Mouse (Mus musculus): Measurements from ENCODE around the gene 6430531B16Rik.

6430531B16Rik gene

DNA sequence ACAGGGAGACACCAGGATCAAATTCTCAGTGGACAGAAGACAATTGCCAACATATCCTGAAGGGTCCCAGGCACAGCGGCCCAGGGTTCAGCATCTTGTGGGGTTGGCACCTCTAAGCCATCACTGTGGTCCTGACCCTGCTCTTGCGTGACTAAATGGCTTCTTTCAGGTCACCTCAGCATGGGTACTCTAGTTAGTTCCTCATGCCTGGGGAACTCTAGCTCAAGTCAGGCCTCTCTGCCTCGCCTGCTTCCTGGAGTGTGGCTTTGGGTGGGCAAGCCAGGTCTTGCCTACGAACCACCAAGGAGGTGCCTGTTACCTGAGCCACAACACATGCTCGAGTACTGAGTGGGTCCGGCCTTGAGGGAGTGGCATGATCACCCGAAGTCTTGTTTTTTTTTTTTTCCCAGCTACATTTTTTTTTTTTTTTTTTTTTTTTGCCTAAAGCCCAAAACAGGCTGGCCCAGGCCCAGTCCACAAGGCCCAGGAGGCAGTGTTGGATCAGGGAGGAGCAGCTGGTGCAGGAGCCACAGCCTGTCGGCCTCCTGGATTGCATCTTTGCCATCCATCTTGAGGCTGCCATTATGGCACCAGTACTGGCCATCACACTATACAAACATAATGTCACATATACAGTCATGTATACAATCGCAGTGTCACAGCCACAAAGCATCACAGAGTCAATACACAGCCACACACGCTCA is 8.2 kb downstream of the 6430531B16Rik start:
- WGBS: 91% methylated on average over 10 of the region's 10 CpGs

DNA sequence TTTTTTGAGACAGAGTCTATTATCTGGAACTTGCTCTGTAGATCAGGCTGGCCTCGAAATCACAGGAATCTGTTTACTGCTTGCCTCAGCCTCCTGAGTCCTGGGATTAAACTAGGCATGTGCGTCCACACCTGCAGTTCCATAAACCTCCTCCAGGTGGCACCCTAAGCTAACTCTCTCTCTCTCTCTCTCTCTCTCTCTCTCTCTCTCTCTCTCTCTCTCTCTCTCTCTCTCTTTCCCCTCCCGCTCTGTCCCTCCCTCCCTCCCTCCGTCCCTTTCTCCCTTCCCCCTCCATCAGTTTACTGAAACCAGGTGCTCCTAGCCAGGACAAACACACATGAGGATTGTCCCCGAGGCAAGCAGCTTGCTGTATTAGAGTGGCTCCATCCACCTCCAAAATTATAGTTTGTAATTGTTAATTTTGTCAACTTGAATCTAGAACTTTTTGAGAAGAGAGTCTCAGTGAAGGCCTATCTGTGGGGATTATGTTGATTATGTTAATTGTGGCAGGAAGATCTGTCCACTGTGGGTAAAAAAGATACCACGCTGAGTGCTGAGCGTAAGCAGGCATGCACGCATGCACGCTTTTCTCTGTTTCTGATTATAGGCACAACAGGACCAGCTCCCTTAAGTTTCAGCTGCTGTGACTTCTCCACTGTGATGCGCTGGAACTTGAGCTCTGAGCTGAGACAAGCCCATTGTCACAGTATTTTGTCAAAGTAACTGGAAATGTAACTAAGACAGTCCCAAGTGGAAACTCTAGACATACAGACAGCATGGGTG is 9.0 kb downstream of the 6430531B16Rik start:
- 41% methylated on average over 10 of the region's 10 CpGs for WGBS

DNA sequence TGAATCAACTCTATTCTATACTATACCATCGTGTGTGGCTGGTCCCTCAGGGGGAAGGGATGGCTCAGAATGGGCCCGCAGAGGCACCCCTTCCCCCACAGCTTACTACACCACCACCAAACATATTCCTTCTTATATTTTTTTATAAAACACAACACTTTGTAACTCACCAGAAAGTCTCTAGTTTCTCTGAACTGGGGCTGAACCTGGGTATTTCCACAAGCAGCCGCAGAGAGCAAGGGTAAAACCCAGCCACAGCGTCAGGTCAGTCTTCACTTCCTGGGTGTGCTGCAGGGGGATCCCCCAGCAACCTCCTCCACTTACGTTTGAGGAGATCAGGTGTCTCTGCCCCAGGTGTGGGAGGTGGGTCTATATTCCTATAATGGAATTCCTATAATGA is 10.1 kb downstream of the 6430531B16Rik start:
- 59% methylated on average over 5 of the region's 5 CpGs for WGBS

DNA sequence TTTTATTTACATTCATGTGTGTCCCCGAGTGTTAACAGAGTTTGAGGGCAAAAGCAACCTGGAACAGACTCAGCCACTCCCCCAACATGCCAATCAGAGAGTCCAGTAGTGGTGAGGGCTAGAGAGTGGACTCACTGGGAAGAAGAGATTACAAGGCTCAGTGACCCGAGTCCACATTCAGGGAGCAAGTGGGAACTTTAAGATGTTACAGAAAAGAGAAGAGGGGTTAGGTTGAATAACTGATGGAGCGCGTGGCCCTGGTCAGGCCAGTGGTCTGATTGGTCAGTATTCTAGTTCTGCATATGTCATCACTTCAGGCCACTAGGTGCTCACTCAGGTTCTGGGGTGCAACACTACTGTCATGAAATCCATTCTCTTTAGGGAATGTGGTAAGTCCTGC is 11.4 kb downstream of the 6430531B16Rik start:
- 41% methylated on average over 4 of the region's 4 CpGs for WGBS

DNA sequence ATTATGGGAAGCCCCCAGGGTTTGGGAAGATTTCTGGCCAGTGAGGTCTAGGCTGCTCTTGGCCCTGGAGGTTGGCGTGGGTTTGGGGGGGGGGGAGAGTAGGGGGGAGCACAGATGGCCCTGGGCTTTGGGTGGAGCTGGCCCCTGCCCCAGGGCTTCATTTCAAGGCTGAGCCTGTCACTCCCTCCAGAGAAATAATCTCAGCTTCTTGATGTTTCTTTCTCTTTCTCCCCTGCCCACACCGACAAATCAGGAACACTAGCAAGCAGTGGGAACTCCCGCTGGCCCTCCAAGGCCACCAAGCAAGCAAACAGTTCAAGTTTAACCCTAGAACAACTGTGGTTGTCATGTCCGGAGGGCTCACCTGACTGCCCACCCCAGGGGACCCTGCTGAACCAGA is 14.7 kb downstream of the 6430531B16Rik start:
- 58% methylated on average over 4 of the region's 4 CpGs for WGBS

DNA sequence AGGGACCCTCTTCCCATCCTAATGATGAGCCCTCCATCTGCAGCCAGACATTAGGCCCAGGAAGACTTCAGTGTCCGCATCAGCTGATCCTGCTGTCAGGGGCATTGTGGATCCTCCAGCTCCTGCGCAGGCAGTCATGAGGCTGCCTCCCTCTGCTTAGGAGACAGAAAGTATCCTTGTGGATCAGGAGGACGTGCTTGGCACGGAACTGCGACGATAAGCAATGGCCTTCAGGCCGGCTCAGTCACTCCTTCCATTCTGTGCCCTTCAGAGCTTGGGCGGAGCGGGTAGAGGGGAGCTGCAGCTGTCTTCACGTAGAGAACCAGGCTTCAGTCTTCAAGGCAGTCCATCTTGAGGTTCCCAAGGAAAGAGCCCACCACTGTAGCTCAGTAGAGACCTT is 17.4 kb downstream of the 6430531B16Rik start:
- 93% methylated on average over 10 of the region's 10 CpGs for WGBS

DNA sequence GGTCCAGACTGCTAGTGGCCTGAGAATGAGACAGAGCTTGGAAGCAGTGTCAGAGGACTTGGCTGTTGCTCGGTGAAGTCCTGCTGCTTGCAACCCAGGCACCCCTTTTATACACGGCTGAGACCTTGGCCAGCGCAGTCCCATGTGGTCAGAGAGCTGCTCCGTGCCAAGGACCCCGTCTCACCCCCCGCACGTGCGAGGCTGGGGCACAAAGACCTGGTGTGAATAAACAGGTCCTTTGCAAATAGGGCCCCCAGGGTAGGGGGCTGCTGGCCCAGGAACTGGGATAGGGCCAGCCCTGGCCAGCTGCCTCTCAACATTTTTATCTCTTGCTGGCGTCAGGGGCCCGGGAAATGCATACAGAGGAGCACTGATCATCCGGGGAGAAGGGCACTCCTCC is 20.6 kb downstream of the 6430531B16Rik start:
- WGBS: 58% methylated on average over 11 of the region's 11 CpGs

DNA sequence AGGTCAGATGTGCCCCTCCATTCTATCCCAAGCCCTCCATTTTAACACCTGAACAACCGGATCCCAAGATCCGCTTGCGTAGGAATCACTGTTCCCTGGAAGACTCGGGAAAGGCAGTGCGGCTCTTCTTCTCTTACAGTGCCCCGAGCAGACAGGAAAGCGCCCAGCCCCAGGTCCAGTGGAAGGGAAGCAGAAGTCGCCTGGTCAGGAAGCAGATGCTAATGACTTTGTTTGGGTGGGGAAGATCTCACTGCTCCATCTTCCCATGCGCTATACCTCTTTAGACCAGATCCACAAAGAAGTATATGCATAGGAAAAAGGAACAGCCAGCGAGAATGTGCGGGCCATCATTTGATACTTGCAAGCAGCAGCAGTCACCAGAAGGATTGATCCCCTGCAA is 21.1 kb downstream of the 6430531B16Rik start:
- 80% methylated on average over 11 of the region's 11 CpGs for WGBS

DNA sequence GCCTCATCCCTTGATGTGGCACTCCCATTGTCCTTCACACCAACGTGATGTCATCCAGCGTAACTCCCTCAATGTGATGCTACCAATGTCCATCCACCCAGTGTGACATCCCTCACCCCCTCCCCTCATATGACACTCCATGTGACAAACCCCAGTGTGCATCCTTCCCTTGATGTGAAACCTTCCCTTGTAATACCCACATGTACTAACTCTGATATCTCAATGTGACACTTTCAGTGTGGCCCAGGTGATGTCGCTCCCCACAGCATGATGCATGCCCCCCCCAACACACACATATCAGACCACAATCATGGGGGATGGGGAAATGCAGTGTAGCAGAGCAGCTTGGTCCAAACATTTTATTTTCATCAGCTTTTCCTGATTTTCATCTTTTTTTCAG is 21.9 kb downstream of the 6430531B16Rik start:
- 85% methylated on average over 3 of the region's 3 CpGs for WGBS

DNA sequence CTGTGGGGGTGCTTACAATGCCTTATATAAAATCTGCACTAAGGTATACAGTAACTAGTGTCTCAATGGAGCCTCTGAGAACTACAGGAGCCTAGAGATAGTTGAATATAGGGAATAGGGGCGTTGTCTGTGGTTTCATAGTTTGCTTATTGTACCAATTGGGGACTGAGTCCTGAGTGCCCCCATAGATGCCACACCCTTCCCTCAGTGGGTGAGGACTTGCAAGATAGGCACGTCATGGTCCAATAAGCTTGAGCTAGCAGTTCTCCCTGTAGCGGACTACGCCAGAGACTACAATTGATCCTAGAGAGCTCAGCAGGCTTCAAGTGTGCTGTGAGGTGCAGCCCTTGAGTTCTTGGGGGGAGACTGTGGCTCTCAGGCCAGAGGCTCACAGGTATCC is 23.1 kb downstream of the 6430531B16Rik start:
- WGBS: 95% methylated on average over 4 of the region's 4 CpGs

DNA sequence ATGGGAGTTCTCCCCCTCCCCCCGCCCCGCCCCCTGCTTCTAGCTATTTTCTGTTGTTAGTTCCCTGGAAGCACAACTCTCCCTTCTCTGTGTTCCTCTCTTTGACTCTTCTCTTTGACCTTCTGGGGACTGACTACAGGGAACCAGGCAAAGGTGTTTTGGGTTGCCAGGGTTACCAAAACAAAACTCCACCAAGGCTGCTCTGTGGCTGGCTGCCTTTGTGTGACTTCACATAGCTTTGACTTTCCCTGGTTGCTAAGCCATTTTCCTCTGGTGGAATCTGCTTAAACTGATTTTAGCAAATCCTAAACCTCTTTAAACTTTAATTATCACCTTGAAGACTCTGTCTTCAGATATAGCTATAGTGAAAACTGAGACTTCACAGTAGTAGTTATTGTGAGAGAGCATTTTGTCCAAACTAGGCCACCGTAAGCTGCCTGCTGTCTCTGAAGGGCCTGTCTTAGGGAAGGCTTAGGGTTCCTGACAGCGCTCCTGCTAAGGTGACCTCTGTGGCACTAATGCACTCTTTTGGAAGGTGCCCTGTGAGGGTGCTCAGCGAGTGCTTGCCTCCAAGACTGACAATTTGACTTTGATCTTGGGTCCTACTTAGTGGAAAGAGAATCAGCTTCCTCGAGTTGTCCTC is 26.4 kb downstream of the 6430531B16Rik start:
- 89% methylated on average over 6 of the region's 6 CpGs for WGBS

DNA sequence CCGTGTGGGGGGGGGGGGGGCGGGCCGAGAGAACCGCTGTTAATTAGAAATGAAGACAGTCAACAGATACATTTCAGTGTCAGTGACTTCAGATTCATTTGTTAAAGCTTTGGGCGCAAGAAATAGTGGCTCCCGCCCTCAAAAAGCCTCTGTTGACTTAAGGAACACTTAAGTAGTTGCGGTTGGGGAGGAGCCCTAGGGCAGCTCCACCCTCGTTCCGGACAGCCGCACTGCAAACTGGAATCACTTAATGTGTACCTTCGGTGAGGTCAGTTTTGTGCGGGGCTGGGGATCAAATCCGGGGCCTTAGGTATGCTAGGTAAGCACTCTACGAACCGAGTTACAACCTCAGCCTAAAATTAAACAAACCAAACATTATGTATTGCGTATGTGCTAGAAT is 27.5 kb downstream of the 6430531B16Rik start:
- WGBS: 6% methylated on average over 16 of the region's 16 CpGs

DNA sequence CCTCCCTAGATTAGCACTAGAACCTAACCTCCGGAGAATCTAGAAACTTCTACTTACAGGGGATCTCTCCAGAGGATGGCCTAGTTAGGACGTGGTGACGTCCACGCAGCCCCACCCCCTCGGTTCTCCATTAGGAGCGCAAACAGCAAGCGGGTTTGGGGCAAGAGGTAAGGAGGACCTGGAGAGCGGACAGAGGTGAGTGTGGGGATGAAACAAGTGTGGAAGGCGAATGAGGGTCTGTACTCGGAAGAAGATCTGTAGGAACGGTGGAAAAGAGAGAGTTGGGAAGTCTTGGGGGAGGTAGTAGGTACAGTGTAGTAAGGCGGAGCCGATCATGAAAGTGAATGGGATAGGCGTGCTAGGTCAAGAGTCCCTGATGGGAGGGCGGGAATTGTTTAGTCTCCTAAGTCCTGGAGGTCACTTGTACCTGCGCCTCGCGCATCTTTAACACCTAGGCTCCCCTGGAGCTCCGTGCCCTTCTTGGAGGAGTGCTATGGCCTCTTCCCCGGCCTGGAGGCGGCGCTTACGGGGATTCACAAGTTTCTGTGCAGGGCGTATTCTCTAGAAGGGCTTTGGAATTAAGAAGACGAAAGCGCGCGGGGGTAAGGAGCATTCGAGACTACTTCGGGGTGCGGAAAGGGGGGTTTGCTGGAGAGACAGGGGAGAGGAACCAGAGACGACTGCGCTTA is 28.1 kb downstream of the 6430531B16Rik start:
- WGBS: 2% methylated on average over 33 of the region's 33 CpGs

DNA sequence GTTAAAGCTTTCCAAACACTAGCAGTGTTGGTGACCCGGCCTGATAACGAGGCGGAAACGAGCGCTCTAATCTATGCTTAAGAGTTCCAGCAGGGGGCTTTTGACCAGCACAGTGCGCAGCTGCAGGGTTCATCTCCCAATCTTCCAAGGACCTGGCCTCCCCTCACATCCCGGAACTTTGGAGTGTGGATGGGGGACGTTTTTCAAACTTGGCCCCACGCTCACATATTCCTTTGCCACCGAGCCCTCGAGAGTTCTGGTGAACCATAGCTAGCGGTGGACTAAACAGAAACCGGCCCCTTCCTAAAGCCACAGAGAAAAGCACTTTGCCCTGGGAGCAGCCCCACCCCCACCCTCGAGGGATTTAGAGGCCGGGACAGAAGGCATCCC is 28.7 kb downstream of the 6430531B16Rik start:
- 26% methylated on average over 15 of the region's 15 CpGs for WGBS

DNA sequence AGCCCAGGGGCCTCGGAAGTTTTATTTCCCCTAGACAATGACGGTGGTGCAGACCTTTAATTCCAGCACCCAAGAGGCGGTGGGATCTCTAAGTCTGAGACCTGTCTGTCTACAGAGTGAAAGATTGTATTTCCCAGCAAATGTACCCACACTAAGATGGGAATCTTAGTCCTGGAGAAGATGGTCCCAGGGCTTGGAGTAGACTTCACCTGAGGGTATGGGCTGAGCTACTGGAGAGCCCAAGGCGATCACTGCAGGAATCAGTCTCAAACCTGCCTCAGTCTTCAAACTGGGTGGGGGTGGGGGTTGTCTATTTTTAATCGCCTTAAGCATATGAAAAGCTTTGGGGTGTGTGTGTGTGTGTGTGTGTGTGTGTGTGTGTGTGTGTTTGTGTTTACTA is 32.5 kb downstream of the 6430531B16Rik start:
- WGBS: 83% methylated on average over 5 of the region's 5 CpGs

DNA sequence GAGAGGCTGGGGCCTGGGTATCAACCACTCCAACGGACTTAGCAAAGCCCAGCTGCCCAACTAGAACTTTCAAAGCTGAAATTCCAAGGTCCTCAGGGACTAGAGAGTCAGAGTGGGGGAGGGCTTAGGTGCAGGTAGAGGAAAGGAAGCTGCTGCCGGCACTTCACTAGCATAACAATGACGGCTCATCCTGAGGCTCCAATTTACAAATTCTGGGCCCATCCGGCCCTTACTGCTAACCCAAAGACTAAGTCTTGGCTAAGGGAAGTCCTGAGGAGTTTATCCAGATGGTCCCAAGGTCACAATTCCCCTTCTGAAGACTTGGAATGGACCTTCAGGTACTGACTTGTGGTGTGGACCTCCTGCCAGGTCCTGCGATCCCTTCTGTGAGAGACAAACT is 33.0 kb downstream of the 6430531B16Rik start:
- 67% methylated on average over 5 of the region's 5 CpGs for WGBS

DNA sequence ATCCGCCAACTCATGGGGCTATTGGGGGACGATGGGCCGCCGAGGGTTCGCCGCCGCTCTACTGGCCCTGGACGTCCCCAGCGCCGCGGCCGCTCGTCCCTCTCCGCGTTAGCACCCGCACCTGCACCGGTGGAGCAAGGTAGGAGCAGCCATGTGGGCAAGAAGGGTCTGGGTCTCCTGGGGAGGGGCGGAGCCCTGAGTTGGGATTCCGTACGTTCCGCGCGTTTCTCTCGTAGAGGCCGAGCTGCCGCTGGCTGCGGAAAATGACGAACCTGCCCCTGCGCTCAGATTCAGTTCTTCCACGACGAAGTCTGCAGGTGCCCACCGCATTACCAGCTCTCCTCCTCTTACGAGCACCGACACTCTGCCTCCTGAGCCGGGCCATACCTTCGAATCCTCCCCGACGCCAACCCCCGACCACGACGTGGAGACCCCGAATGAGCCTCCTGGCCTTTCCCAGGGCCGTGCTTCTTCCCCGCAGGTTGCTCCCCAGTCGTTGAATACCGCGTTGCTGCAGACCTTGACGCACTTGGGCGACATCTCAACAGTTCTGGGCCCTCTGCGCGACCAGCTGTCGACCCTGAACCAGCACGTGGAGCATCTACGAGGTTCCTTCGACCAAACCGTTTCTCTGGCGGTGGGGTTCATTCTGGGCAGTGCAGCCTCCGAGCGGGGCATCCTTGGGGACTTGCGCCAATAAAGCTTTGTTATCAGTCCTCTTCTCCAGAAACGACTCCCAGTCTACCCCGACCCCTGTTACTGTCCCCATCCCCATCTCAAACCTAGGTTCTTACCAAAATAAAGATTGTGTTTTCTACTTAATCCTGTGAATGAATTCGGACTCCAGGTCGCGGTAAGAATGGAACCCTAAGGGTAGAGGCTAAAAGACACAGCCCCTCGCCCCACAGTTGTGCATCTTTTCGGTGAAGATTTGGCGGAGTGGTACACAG is 34.0 kb downstream of the 6430531B16Rik start:
- WGBS: 14% methylated on average over 68 of the region's 68 CpGs

DNA sequence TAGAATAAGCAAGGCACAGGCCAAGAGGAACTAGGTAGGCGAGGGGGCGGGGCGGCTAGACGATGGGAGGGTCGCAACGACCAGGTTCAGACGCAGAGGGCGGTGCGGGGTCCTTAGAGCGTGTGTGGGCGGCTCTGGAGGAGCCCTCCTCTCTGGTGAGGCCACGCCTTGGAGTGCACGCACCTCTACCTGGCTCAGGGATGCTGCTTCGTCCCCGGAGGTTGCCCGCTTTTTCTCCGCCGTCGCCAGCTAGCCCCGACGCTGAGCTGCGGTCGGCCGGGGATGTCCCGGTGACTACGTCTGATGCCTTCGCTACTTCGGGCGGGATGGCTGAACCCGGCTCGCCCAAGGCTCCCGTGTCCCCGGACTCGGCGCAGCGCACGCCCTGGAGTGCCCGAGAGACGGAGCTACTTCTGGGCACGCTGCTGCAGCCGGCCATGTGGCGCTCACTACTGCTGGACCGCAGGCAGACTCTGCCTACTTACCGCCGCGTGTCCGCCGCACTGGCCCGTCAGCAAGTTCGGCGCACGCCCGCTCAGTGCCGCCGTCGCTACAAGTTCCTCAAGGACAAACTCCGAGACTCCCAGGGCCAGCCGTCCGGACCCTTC is 34.8 kb downstream of the 6430531B16Rik start, which contains the start of gene Utf1:
Utf1 (plus strand) TSS at position 116 of the 608 bp plus-strand sequence.
- WGBS: 1% methylated on average over 59 of the region's 59 CpGs

DNA sequence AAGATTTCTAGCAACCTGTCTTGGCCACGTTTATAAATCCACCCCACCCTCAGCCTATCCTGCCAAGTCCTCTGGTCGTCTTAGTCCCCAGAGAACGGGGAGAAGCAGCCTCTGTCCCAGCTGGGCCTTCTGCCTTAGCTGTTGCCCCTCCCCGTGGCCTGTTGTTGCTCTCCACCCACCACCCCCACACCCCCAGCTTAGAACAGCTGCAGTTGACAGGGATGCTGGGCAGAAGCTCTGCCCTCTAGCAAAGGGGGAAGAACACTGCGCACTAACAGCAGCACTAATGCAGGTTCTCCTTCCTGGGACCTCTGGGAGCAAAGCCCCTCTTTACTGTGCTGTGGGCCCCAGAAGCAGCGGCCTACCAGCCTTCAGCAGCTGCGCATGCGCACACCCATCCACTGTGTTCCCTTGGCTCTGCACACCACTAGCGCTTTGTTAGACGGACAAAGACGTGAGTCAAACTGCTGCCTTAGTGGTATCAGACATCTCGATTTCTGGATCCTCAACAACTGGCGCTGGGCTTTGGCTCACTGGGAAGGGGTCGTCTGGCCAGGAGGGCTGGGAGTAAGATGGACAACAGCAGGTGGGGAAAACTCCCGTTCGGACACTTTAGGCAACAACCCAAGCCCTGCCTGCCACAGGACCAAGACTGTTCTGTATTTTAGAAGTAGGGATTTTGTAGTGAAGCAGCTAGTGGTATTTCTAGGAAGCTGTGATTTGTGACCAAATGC is 37.9 kb downstream of the 6430531B16Rik start:
- WGBS: 71% methylated on average over 16 of the region's 16 CpGs

DNA sequence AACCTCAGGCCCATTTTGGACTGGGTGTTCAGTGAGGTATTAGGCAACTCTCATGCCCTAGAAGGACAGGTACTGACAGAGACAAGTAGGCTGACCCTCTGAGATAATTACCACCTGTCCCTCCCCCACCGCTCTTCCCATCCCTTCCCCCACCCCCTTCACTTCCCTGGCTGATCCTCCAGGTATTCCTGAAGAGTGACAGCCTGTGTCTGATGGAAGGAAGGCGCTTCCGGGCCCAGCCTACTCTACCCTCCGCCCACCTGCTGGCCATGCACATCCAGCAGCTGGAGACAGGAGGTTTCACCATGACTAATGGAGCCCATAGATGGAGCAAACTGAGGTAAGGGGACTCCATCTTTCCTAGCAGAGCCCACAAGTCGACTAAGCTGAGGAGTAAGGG is 40.7 kb downstream of the 6430531B16Rik start:
- 69% methylated on average over 5 of the region's 5 CpGs for WGBS

Data from cerebral cortex, adult 2 months (tissue).